Mouse (Mus musculus) heart, postnatal 36 days (tissue): ENCODE measurements at regions not wholly inside any gene's neighbourhood (a gene's known extent, or its start where the extent isn't known, plus 50 kb on each side); places are given as distances from the start of the nearest gene placed in this dataset.
A peak's percentile ranks its signal among the peaks of the same experiment; 100 is the strongest.

ENCODE experiments used
- DNase-seq, 2 experiments: peaks; one replicate each; pipeline ENCODE4 v3.0.0; 2021 to 2022
- intact Hi-C: fragments of 180-260 bp; cut with DNase I; formaldehyde crosslinking; loops from one replicate; pipeline ENCODE4 v1.15.1; 2025

DNA sequence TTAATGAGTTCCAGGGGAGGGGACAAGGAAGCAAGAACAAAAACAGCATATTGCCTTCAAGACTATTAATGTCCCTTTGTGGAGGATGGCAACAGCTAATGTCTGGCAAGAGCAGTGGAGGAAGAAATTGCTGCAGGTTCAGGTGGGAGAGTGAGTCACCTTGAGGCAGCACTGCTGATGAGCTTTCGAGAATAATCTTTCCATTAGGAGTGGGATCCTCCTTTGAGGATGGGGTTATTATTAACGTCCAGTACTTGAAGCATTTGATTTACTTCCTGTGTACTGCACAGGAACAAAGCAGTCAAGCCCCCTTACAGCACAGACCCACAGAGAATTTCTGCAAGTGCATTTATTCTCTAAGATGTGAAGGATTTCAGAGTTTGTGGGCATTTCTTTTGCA is 671.2 kb upstream of the Stxbp6 start:
- intact Hi-C loops, result no loop called here
- no peak for DNase-seq

DNA sequence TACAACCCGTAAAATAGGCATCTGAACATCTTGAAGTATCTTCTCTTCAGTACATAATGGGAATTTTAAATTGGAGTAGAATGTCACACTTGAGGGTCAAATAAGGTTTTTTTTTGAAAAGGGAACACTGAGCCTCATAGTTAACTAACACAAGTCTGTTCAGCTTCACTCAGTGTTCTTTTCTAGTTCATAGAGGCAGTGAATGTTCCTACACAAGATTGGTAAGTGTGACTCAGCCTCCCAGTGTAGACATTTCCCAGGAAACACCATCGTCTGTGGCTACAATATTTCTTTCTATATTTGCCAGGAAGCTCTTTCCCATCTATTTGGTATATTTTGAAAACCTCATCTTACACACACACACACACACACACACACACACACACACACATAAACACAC is 670.1 kb upstream of the Stxbp6 start:
- DNase-seq, result no peak
- intact Hi-C loops, result no loop called here

DNA sequence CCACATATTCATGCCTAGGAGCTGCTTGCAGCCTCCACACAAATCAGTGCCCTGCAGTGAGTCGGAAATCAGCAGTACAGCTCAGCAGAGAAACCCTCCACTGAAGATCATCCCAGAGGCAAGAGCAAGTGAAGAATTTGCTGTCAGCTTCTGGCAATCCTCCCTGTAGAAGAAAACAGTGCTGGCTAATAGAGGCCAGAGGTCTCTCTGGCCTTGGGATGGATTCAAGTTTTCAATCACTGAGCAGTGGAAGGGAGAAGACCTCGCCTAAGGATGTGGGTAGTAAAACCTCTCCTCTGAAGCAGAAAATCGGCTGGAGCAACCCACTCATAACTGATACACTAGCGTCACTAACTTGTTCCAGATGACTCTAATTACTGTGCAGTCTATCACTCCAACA is 659.2 kb upstream of the Stxbp6 start:
- intact Hi-C loops, result no loop called here
- DNase-seq, result no peak

DNA sequence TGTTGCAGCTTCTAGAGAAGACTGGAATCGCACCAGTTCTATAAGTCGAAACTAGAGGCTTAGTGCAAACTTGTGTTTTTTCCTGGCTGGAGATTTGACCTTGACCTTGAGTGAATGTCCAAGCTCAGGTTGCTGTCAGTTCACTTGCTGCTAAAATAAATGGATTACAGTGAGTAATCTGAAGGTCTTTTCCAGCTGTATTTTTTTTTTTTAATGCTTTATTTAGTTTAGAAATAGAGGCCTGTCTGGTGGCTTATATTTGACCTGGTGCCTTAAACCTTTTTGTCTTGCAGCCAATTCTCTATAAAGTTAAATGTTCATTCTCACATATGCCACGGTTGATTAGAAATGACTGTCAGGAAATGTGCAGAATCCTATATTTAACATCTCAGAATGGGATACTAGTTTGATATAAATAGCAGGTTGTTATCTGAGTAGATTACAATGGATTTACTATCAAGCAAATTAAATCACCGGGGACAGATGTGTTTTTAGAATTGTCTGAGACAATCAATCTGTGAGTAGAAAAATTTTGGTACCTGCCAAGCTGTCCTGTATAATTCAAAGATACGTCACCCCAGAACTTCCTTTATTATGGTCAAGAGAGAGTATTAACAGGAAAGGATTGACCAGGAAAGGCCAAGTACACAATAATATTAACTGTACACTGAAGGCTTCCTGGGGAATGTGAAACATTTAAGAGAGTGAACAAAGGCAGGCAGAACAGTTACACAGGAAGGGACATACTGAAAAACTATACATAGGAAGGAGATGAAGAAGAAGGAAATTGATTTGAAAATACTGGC is 650.3 kb upstream of the Stxbp6 start:
- DNase-seq, result no peak
- intact Hi-C loops, result no loop called here

DNA sequence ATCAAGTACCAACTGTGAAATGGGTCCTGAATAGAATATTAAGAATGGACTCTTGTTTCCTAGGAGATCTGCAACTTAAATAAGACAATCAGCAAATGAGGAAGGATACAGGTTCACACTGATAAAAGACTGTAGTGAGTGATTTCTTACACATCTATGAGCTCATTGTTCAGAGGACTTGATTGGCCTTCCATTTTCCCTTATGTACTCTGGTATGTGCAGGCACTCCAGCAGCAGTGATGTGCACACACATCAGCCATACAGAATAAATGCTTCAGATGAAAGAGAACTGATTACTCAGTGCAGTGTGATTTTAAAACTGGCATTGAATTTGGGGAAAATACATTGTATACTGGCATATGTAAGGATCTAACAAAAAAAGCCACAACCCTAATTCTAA is 636.8 kb upstream of the Stxbp6 start:
- intact Hi-C loops, result no loop called here

DNA sequence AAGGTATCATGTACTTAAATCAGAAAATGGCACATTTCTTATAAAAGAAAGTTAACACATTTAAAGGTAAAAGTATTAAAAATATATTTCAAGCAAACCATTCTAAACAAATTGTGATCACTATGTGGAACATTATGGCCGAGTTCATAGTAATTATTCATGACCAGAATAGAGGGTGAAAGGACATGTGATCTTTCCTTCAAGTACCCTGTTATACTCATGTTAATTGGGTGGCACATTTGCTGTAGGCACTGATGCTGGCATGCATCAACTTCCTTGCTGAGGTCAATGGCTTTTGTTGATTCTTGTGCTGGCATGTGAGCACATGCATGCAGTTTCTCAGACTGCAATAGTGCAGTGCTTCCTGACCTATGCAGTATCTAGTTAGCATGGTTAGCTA is 636.3 kb upstream of the Stxbp6 start:
- no peak for DNase-seq
- intact Hi-C loops, result no loop called here

More for the DNA sequence above, 636.8 kb upstream of the Stxbp6 start:
- DNase-seq, result no peak

DNA sequence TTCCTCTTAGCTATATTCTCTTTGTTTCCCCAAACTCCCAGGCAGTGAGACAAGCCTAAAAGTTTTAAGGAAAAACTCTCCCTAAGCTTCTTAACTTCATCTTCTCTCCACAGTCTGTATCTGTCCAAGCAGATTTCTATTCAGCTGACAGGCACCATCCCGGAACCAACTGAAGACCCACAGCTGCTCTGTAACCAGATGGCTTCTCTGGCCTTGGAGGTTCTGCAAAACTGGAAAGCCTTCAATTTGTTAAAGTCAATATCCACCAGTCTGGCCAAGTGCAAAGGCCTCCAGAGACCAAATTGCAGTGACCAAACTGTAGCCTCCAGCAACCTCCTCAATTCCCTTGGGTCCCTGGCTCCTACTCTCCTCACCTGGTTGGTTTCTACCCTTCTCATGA is 614.8 kb upstream of the Stxbp6 start:
- DNase-seq, result peak; percentile 4
- intact Hi-C loops, result no loop called here

DNA sequence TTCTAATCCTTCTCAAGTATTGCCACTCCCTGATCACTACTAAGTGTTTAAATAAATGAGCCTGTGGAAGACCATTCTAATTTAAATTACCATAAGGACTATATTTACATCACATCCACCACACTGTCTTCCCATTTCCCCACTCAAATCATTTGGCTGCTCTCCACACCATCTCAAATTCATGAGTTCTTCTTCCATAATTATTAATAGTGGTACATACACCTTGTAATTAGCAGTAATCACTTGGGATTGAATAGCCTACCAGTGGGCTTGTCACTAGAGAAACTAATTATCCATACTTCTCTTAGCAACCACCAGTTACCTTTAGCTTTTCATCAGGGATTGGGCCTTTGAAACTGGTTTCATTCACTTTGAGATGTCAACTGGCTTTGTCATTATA is 612.3 kb upstream of the Stxbp6 start:
- intact Hi-C loops, result no loop called here
- DNase-seq, result no peak

DNA sequence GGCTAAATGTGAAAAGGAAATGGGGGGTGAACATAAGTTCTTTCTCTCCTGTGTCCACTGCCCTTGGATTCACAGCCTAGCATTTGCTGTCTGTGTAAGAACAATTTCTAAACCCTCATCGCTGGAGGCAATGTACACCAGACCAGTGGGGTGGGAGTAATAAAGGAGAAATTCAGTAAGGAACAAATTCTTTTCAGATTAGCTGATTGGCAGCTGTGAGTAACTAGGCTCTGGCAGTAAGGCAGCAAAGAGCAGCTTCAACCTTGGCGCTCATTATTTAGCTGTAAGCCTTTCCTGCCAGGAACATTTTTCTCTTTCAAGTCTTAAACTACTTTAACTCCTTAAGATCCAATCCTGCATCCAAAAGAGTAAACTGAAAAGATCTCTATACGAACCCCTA is 597.9 kb upstream of the Stxbp6 start:
- intact Hi-C loops, result no loop called here
- DNase-seq, result no peak

DNA sequence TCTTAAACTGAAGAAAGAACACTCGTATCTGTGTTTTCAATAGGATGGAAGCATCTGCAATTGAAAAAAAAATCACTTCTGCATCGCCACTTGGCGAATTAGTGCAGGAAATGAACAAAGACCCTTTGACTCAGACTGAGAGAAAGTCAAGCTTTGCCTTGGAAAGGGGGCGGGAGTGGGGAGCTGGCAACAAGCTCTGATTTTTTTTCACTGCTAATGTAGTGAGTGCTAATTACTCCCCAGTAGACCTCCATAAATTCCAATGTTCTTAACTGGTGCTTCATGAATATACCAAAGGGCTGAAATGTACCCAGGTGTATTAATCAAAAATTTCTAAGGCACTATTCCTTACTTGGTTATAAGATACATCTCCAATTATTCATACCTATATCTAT is 597.0 kb upstream of the Stxbp6 start:
- intact Hi-C loops, result no loop called here
- DNase-seq, result no peak

DNA sequence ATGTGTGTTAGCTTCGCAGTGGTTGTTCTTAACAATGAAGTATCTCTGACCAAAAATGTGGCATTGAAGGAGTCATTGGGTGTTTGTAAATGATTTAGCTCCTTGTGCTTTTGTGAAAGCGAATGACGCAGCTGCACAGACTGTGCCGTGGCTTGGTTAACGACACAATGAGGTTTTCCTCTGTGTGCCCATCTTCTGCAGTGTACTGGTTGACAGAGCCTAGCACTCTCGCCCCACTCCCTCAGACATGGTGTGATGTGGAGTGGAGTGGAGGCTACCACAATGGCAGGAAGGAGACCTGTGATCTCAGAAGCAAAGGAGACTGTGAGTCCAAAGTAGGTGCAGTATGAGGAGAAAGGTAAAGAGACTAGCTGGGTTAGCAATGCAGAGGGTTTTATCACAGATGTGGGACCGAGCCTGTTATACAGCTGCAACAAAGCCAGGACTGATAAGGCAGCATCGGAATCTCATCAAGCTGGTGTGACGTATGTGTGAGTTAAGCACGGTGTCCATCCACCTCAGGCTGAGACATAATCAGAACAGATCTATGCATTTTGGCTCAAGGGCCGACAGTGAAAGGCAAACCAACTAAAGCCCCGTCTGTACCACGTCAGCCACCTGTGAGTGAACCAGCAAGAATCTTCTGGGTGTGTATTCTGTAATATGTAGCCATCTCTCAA is 596.5 kb upstream of the Stxbp6 start:
- DNase-seq, result no peak
- intact Hi-C loops, result no loop called here

DNA sequence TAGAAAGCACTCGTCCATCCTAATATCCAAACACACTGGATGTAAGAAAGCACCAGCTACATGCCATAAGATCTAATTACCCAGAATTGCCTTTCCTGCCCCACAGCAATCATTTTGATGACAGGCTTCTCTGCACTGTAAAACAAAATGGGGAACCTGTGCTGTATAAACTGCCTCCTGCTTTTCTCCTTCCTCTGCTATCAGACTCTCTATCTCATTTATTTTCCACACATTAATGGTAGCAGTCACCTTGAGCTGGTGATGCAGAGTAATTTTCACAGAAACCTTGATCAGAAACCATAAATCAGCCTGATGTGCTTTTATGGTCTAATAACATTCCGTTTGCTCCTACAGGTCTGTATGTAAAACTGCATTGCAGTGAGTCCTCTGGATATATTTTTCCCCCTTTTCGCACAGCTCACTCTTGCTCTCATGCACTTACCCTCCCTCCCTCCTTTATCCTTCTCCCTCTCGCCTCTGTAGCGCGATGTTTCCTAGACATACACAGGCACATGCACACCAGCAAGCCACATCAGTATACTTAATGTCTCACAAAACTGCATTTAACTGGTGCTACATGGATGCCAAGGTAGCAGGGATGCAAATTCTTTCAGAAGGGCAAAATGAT is 595.9 kb upstream of the Stxbp6 start:
- intact Hi-C loops, result no loop called here
- no peak for DNase-seq

DNA sequence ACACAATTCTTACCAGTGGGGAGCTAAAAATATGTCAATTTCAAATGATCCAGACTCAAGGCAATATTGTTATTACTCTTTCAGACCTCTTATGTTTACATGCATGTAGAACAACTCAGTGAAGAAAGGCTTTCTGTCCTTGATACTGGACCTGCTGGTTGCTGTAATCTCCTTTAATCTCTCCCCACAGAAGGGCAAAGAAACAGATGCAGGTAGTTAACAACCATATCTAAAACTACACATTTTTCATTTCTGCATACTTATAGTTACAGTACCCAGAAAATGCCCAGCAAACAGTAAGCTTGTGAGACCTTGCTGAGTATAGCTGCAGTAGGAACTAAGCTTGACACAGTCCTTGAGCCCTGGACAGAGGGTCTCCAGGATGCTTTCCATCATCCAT is 585.1 kb upstream of the Stxbp6 start:
- no peak for DNase-seq

DNA sequence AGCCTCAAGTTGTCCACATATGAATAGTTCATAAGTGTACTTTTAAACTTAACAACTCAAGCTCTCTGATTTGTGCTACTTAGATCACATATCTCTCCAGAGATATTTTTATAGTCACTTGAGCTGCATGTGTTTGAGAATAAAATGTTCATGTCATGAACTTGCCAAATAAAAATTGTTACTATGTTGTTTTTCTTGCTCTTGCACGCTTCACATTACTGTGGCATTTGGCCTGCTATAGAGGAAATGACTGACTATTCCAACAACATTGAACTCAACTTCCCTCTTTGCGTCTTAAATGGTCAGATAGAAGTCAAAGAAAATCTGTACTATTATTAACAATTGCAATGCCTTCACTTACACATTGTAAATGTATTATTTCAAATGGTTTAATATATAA is 582.1 kb upstream of the Stxbp6 start:
- intact Hi-C loops, result no loop called here
- DNase-seq, result no peak

More for the DNA sequence above, 585.1 kb upstream of the Stxbp6 start:
- intact Hi-C loops, result no loop called here

DNA sequence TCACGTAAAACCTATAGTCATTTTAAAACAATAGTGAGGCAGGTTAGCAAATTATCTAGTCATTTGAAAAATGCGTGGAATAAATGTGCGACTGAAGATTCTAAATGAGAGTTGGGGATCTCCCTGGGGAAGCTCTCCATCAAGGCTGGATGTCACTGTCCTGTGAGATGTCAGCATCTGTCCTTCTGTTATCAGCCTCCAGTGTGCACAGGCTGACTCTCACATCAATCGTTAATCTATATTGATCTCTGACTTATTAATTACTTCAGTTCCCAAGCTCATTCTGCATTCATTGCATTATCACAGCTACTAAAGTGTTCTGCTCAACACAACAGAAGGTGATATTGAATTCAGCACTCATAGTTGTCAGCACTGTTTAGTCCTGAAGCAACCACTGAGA is 574.1 kb upstream of the Stxbp6 start:
- intact Hi-C loops, result no loop called here
- DNase-seq, result no peak

DNA sequence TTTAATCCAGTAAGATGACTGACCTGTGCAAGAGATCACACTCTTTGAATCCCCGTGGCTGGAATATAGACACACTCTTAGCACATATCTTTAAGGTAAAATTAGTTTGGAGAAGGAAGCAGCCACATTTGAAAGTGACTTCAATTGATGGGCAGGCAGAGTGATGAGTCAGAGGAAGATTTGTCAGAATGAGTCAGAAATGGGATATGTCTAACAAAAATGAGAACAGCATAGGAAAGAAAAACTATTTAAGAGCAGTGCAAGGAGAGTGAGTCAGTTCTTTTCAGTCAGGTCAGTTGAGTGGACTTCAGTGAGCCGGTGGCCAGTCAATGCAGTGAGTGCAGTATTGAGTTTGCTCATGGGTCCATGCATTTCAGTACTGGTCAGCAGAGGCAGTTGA is 569.7 kb upstream of the Stxbp6 start:
- no peak for DNase-seq
- intact Hi-C loops, result no loop called here

DNA sequence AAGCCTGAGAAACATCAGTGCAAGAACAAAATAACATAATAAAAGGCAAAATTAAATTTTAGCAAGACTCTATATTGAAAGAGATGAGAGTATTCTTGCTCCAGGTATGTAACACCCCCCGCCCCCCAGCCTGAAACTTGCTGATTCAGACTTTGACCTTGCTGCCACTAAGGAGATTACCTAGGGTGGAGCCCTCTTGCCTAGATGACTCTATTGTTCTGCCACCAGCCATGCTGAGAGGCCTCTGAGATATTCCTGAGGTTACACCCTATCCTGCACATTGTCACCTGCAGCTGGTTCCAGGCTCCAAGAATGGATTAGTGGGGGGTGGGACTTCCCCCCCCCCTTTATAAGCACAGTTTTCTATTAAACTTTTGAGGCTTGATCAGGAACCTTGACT is 548.3 kb upstream of the Stxbp6 start:
- intact Hi-C loops, result no loop called here
- no peak for DNase-seq

DNA sequence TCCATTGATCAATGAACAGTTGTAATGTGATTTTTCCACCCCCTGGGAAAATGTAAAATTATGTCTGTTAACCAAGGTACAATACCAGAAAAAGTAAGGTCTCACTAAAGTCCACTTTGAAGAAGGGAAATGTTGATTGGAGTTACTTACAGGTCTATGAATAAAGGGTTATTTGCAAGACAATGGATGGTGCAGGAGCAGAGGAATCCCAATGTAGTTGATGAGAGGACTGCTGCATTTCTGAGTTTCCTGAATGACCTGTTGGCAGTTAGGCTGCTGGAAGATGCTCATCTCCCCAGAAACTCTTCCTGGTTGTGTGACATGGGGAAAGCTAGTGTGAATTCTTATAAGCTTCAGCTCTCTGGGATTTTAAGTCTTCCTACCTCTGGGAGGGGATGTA is 545.5 kb upstream of the Stxbp6 start:
- no peak for DNase-seq
- intact Hi-C loops, result no loop called here

DNA sequence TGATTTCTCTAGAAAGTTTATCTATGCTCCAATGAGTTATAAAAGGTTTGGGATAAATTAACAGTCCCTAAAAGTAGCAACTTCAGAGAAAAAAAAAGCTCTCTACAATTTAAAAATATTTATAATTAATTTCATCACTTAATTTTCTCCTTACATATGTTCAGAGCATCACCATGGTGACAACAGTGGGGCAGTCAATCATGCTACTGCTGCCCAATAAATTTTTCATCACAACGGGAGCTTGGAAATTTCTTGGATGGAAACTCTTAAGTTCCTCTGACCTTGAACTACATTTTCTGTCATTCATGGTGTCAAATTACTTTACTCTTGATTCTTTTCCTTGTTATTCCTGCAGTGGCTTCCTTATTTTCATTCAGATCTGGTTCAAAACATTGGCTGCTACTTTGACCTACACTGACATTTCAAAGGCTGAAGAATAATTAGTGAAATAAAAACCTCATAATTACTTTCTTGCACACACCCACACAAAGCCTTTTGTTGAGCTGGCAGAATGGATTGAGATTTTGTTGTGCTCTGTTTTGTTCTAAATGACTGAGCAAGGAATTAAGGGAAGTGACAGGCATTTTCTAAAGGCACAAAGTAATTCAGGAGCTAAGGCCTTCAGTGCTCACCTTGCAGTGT is 540.1 kb upstream of the Stxbp6 start:
- intact Hi-C loops, result no loop called here
- no peak for DNase-seq

DNA sequence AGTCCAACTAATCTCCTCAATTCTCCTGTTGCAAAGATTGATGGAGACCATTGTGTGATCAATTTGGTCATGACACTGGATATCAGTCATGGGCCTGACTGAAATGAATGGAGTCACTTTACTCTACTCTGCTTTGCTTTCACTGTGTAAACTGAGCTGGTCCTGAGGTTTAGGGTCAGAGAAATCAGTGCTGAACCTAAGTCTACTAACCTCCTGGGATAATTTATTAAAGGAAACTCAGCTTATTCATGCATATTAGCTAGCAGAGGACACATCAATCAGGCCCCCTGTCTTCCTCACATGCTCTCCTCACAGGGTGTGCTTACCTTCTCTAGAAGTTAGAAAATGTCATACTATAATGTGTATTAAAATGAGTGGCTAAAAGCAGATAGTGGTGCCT is 539.6 kb upstream of the Stxbp6 start:
- intact Hi-C loops, result no loop called here
- no peak for DNase-seq

DNA sequence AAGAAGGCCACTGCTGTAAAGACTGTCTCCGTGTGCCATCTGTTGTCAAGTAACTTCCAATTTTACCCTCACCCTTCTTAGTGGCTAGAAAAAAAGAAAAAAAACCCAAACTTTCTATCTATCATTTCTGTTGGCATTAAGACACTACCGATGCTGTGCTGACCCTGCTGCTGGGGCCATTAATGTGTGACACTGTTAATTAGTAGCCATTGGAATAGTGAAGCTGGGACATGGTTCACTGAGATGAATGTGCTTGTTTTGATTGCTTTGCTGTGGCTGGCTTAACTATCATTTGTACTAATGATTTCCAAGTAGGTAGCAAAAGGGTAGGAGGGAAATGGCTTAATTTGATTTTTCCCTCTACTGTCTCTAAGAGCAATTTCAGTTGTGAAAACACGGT is 524.9 kb upstream of the Stxbp6 start:
- intact Hi-C loops, result no loop called here
- no peak for DNase-seq
